Mouse (Mus musculus): Measurements from ENCODE around the gene Eef2k. TPM values are rescaled to one million over a fixed set of nuclear protein-coding genes. Genes with fewer than 3 reads are reported as not detected.

Gene Eef2k
- polyA plus RNA-seq, 1 experiment from 2014 or later: 39.4 TPM

- no peak overlapping the region for H3K9ac ChIP-seq
- peaks cover 14% of the 10 kb centered on the region for H3K4me1 ChIP-seq
- H3K36me3 ChIP-seq: 0 out of 2 replicates have a peak, but pooled peaks cover 3% of the 10 kb centered on the region
- no peaks in the 10 kb centered on the region for H3K27me3 ChIP-seq
- no peak overlapping the region for H3K27ac ChIP-seq
- 89% methylated on average over 3 of the region's 3 CpGs for WGBS
- H3K4me2 ChIP-seq (replicated peaks): no peak overlapping the region
- no peak for ATAC-seq (ENCODE audit: insufficient number of reproducible peaks, insufficient read depth, low FRiP score, low TSS enrichment)
- H3K4me3 ChIP-seq: no peak overlapping the region
- no peaks in the 10 kb centered on the region for H3K9me3 ChIP-seq
These were observed 6.3 kb downstream of the Eef2k start for GRCm38 (mm10) chr7:120848831-120849512.

GRCm38 (mm10) chr7:120850165-120850564 is 7.5 kb downstream of the Eef2k start:
- Histone ChIP-seq H3K4me3 (no peak overlapping the region), H3K4me2 (replicated peaks) (no peak overlapping the region), H3K9ac (no peak overlapping the region), H3K27ac (no peak overlapping the region), H3K36me3 (0 out of 2 replicates have a peak, but pooled peaks cover 3% of the 10 kb centered on the region), H3K4me1 (peaks cover 2% of the 10 kb centered on the region; the same call in 1 of the 2 replicates), H3K9me3 (no peaks in the 10 kb centered on the region), H3K27me3 (no peaks in the 10 kb centered on the region)
- no peak for ATAC-seq (ENCODE audit: insufficient number of reproducible peaks, insufficient read depth, low FRiP score, low TSS enrichment)
- WGBS: 93% methylated on average over 3 of the region's 3 CpGs

GRCm38 (mm10) chr7:120859854-120860253 is 17.2 kb downstream of the Eef2k start:
- Histone ChIP-seq H3K9me3 (no peaks in the 10 kb centered on the region), H3K36me3 (peaks cover 15% of the 10 kb centered on the region; the same call in 1 of the 2 replicates), H3K9ac (no peak overlapping the region), H3K27ac (no peak overlapping the region), H3K27me3 (no peaks in the 10 kb centered on the region), H3K4me3 (no peak overlapping the region), H3K4me2 (replicated peaks) (no peak overlapping the region), H3K4me1 (peaks cover 39% of the 10 kb centered on the region)
- no peak for ATAC-seq (ENCODE audit: insufficient number of reproducible peaks, insufficient read depth, low FRiP score, low TSS enrichment)
- 91% methylated on average over 11 of the region's 11 CpGs for WGBS

GRCm38 (mm10) chr7:120860799-120861487 is 18.3 kb downstream of the Eef2k start:
- Histone ChIP-seq H3K27me3 (no peaks in the 10 kb centered on the region), H3K36me3 (peaks cover 15% of the 10 kb centered on the region; the same call in 1 of the 2 replicates), H3K4me3 (no peak overlapping the region), H3K9me3 (no peaks in the 10 kb centered on the region), H3K27ac (no peak overlapping the region), H3K4me1 (peaks cover 49% of the 10 kb centered on the region), H3K9ac (no peak overlapping the region), H3K4me2 (replicated peaks) (no peak overlapping the region)
- ATAC-seq (ENCODE audit: insufficient number of reproducible peaks, insufficient read depth, low FRiP score, low TSS enrichment): no peak
- 44% methylated on average over 10 of the region's 10 CpGs for WGBS

GRCm38 (mm10) chr7:120861488-120862047 is 18.9 kb downstream of the Eef2k start:
- peak overlapping the region; percentile 61 for H3K27ac ChIP-seq

GRCm38 (mm10) chr7:120862196-120862595 is 19.6 kb downstream of the Eef2k start:
- H3K4me3 ChIP-seq: no peak overlapping the region
- H3K9me3 ChIP-seq: no peaks in the 10 kb centered on the region
- peaks cover 15% of the 10 kb centered on the region; the same call in 1 of the 2 replicates for H3K36me3 ChIP-seq
- 5% methylated on average over 3 of the region's 3 CpGs for WGBS
- no peaks in the 10 kb centered on the region for H3K27me3 ChIP-seq
- peak overlapping the region; percentile 61 for H3K27ac ChIP-seq
- H3K9ac ChIP-seq: no peak overlapping the region
- peaks cover 60% of the 10 kb centered on the region for H3K4me1 ChIP-seq
- 0 out of 2 replicates have a peak overlapping the region, but pooled peaks have one; percentile 19 for H3K4me2 ChIP-seq (replicated peaks)
- no peak for ATAC-seq (ENCODE audit: insufficient number of reproducible peaks, insufficient read depth, low FRiP score, low TSS enrichment)

More at GRCm38 (mm10) chr7:120861488-120862047, 18.9 kb downstream of the Eef2k start:
- WGBS: 41% methylated on average over 2 of the region's 2 CpGs
- H3K9ac ChIP-seq: no peak overlapping the region
- peaks cover 15% of the 10 kb centered on the region; the same call in 1 of the 2 replicates for H3K36me3 ChIP-seq
- H3K4me1 ChIP-seq: peaks cover 54% of the 10 kb centered on the region
- no peaks in the 10 kb centered on the region for H3K27me3 ChIP-seq
- ATAC-seq (ENCODE audit: insufficient number of reproducible peaks, insufficient read depth, low FRiP score, low TSS enrichment): no peak
- H3K4me2 ChIP-seq (replicated peaks): no peak overlapping the region
- H3K9me3 ChIP-seq: no peaks in the 10 kb centered on the region
- H3K4me3 ChIP-seq: no peak overlapping the region

- no peak overlapping the region for H3K4me3 ChIP-seq
- no peaks in the 10 kb centered on the region for H3K27me3 ChIP-seq
- 0 out of 2 replicates have a peak overlapping the region, but pooled peaks have one; percentile 19 for H3K4me2 ChIP-seq (replicated peaks)
- H3K9me3 ChIP-seq: no peaks in the 10 kb centered on the region
- peak overlapping the region; percentile 61 for H3K27ac ChIP-seq
- peaks cover 65% of the 10 kb centered on the region for H3K4me1 ChIP-seq
- 22% methylated on average over 7 of the region's 7 CpGs for WGBS
- H3K36me3 ChIP-seq: peaks cover 15% of the 10 kb centered on the region; the same call in 1 of the 2 replicates
- ATAC-seq (ENCODE audit: insufficient number of reproducible peaks, insufficient read depth, low FRiP score, low TSS enrichment): no peak
- no peak overlapping the region for H3K9ac ChIP-seq
These were observed 20.0 kb downstream of the Eef2k start for GRCm38 (mm10) chr7:120862626-120863025.

- Histone ChIP-seq H3K4me3 (no peak overlapping the region), H3K4me2 (replicated peaks) (peak overlapping the region; percentile 15; the same call in 1 of the 2 replicates), H3K27me3 (no peaks in the 10 kb centered on the region), H3K9me3 (no peaks in the 10 kb centered on the region), H3K9ac (no peak overlapping the region), H3K27ac (peak overlapping the region; percentile 61), H3K4me1 (peaks cover 66% of the 10 kb centered on the region), H3K36me3 (peaks cover 12% of the 10 kb centered on the region; the same call in 1 of the 2 replicates)
- ATAC-seq (ENCODE audit: insufficient number of reproducible peaks, insufficient read depth, low FRiP score, low TSS enrichment): no peak
- 24% methylated on average over 5 of the region's 5 CpGs for WGBS
These were observed 20.8 kb downstream of the Eef2k start for GRCm38 (mm10) chr7:120863476-120863875.

GRCm38 (mm10) chr7:120865100-120865499 is 22.5 kb downstream of the Eef2k start:
- WGBS: 5% methylated on average over 7 of the region's 7 CpGs
- Histone ChIP-seq H3K36me3 (no peaks in the 10 kb centered on the region), H3K4me2 (replicated peaks) (peak overlapping the region; percentile 25; the same call in 1 of the 2 replicates), H3K9ac (no peak overlapping the region), H3K27ac (0 out of 2 replicates have a peak overlapping the region, but pooled peaks have one; percentile 47), H3K27me3 (no peaks in the 10 kb centered on the region), H3K4me3 (no peak overlapping the region), H3K4me1 (peaks cover 71% of the 10 kb centered on the region), H3K9me3 (no peaks in the 10 kb centered on the region)
- peak; percentile 78; the same call in 1 of the 2 replicates for ATAC-seq (ENCODE audit: insufficient number of reproducible peaks, insufficient read depth, low FRiP score, low TSS enrichment)

GRCm38 (mm10) chr7:120865832-120866231 is 23.2 kb downstream of the Eef2k start:
- Histone ChIP-seq H3K4me2 (replicated peaks) (no peak overlapping the region), H3K27me3 (no peaks in the 10 kb centered on the region), H3K9ac (no peak overlapping the region), H3K9me3 (no peaks in the 10 kb centered on the region), H3K4me3 (no peak overlapping the region), H3K36me3 (no peaks in the 10 kb centered on the region), H3K27ac (peak overlapping the region; percentile 72), H3K4me1 (peaks cover 76% of the 10 kb centered on the region)
- WGBS: 58% methylated on average over 4 of the region's 4 CpGs
- no peak for ATAC-seq (ENCODE audit: insufficient number of reproducible peaks, insufficient read depth, low FRiP score, low TSS enrichment)

GRCm38 (mm10) chr7:120866684-120867083 is 24.1 kb downstream of the Eef2k start:
- Histone ChIP-seq H3K4me1 (peaks cover 69% of the 10 kb centered on the region), H3K27ac (no peak overlapping the region)

More at GRCm38 (mm10) chr7:120866684-120867083, 24.1 kb downstream of the Eef2k start:
- no peak for ATAC-seq (ENCODE audit: insufficient number of reproducible peaks, insufficient read depth, low FRiP score, low TSS enrichment)
- Histone ChIP-seq H3K27me3 (no peaks in the 10 kb centered on the region), H3K36me3 (no peaks in the 10 kb centered on the region), H3K4me2 (replicated peaks) (no peak overlapping the region), H3K9ac (no peak overlapping the region), H3K4me3 (no peak overlapping the region), H3K9me3 (no peaks in the 10 kb centered on the region)
- 80% methylated on average over 2 of the region's 2 CpGs for WGBS

Measured in embryonic facial prominence, embryonic 12.5 days (tissue).